Mouse (Mus musculus) gastrocnemius, postnatal 25 days (tissue): Measurements from ENCODE around the gene Ptger3. TPM values are rescaled to one million over a fixed set of nuclear protein-coding genes. Genes with fewer than 3 reads are reported as not detected.
A peak's percentile ranks its signal among the peaks of the same experiment; 100 is the strongest.

Experiments used
- DNase-seq: peaks from one replicate; pipeline ENCODE4 v3.0.0; 2022
- long read RNA-seq, 2 experiments: library from polyadenylated mRNA; stranded (forward); transcript quantifications; one replicate each; pipeline ENCODE4 v2.0.0; 2021
- total RNA-seq, 2 experiments: library from RNA; stranded (reverse); gene quantifications; 1 replicate in 1 of 2; 2 replicates in 1 of 2; pipeline ENCODE4 v1.2.3; 2021

The Ptger3 gene
- 1 to 10 TPM in 1 of 2 experiments, under 1 TPM in 1; 0.31 to 2.7 TPM for total RNA-seq
- long read RNA-seq, experiment 1, partial matches to known transcripts = 0 of 1 reads
- long read RNA-seq, experiment 1, other reads (novel, unspliced or antisense) = 0 of 1 reads
- long read RNA-seq, experiment 2, partial matches to known transcripts = 0 of 2 reads
- long read RNA-seq, experiment 2, other reads (novel, unspliced or antisense) = 0 of 2 reads

DNA sequence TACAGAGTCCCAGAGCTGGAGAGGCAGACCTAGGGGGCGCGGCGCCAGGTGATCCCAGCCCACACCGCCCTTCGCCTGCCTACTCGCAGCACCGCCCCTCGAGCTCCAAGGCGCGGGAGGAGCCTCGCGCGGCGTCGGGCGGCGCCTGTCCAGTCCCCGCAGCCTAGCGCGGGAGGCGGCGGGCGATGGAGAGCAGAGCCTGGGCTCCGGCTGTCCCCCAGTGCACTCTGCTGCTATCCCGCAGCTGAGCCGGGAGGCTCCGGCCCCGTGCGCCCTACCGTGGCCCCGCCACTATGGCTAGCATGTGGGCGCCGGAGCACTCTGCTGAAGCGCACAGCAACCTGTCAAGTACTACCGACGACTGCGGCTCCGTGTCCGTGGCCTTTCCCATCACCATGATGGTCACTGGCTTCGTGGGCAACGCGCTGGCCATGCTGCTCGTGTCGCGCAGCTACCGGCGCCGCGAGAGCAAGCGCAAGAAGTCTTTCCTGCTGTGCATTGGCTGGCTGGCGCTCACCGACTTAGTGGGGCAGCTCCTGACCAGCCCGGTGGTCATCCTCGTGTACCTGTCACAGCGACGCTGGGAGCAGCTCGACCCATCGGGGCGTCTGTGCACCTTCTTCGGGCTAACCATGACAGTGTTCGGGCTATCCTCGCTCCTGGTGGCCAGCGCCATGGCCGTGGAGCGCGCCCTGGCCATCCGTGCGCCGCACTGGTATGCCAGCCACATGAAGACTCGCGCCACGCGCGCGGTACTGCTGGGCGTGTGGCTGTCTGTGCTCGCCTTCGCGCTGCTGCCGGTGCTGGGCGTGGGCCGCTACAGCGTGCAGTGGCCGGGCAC, at the start of gene Ptger3:
Gene Ptger3 (plus strand): TSS at position 168 of the 841 bp plus-strand sequence.
- no peak for DNase-seq

DNA sequence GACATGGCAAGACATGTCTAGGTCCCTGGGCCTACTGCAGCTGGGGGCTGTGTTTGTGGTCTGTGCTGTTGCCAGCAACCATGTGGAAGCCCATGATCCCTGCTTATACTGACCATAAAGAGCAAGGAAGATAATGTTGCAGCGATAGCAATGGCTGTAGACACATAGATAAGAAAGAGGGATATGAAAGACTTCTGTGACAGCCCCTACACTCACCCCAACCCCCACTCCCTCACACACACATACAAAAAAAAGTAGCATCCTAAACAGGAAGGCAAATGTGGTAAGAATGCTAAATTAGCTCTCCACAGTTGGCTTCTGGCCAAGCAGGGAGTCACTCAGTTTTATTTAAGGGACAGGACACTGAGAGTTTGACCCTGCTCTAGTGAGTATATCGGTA, 48.7 kb upstream of the Ptger3 start:
- no peak for DNase-seq

DNA sequence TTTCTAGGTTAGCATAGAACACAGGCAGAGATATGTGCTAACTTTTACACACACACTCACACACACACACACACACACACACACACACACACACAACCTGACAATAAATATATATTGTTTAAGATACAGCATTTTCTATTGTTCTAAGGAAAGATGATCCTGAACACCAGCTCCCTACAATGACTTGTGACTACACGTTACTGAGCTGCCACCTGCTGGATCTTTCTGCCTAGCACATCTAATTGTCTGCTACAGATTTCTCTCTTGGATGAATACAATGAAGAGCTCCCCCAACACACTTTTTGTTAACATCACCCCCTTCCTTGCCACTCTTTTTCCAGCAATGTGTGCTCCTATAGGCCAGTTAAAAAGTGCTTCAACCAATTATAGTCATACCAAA, 46.3 kb upstream of the Ptger3 start:
- no peak for DNase-seq

DNA sequence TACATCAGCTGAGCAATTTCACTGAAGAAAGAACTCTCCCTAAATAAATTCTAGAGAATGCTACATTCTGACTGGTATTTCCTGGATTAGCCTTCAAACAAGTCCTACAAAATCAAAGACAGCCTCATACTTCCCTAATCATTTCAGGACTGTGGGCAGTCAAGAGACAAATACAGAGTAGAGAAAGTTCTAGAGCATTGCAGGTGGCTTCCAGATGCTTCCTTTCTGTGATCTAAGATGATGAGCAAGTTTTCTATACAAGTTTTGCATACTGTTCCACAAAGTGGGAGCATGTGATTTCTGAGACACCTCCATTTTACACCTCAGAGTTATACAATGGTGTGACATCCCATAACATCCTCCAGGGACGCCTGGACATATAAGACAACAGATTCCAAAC, 42.9 kb upstream of the Ptger3 start:
- DNase-seq = no peak

DNA sequence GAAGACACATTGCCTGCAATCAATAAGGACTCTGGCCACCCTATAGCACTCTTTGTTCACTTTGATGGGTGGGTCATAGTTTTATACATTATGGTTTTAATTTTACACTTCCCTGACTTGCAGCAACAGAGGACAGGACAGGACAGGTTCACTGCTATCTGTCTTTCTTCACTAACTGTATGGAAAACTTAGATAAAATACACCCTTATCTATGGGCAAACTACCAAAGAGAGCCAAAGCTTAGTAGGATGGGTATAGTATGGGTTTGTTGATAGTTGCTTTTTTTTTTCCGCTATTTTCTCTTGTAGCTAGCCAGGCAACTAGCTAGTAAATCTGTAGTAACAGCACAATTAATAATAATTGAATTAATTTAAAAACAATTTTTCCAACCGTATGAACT, 35.1 kb upstream of the Ptger3 start:
- DNase-seq = no peak

DNA sequence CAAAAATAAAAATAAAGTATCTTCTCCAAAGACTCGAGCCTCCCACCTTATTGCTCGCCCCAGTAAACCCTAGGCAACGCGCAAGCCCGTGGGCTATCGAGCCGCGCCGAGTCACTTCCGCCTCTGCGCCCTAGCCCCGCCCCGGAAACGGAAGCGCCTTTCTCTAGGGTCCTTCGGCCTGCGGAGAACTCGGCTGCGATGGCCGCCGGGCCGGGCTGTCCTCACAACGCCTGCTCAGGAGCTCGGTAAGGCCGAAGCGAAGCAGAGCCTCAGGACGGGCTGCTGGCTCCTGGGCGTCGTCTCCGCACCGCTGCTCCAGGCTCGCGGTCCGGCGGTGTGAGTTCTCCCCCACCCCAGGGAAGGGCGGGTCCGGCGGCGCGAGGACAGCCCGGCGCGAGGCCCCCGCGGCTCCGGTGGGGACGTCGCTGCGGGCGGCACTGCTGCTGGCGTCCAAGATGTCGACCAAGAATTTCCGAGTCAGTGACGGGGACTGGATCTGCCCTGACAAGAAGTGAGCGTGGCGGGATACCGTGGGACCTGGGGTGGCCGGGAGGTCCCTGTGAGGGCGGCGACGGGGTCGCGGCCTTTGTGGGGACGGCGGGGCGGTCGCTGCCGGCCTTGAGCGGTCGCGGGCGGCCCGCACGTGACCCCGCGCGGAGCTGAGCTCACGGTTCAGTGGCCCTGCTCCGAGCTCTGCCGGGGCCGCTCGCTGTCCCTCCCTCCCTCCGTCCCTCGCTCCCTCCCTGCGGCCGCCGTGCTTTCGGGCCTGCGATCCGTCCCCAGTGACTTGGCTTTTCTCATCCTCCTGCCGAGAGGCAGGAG, 32.5 kb upstream of the Ptger3 start, which contains the start of gene Zranb2:
Gene Zranb2 (plus strand): TSS at position 197 of the 822 bp plus-strand sequence.
- peak; percentile 90 for DNase-seq

DNA sequence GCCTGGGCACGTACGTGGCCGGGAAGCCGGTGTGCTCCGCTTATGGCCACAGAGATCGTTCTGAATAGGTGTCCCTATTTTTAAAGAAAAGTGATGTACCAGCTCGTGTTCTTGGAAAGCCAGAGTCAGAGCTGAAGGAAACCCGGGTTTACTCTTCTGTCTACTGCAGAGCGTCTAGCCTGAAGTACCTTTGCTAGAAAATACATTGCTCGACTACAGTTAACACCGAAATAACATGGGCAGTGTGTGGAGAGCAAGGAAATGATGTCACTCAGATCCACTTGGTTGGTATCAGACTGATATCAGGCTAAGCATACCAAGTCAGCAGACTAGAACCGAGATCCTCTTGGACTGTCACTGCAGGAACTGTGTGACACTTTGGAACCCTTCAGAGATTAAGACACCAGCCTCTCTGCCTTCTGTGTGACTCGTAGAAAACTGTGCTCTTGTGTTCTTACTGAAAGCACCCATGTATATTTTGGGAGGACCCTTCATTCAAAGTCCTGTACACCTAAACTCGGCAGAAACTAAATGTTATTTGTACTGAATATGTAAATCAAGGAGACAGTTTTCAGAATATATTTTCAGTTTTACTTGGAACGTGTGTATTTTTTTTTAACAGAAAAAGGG, 31.8 kb upstream of the Ptger3 start:
- no peak for DNase-seq

DNA sequence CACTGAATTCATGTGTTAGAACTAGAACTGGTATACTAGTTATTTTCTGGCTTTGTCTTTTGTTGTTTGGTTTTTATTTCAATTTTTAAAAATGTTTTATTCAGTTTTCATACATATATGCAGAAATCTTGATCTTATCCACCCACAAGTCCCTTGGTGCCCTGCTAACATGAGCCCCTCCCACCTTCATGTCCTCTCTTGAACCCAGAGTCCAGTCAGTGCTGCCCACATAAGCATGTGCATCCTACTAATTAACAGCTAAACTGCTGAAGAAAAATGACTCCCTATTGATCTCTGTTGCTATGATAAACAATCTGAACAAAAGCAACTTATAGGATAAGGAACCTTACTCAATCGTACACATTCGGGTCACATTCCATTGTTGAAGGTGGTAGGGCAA, 17.4 kb upstream of the Ptger3 start:
- DNase-seq = no peak

DNA sequence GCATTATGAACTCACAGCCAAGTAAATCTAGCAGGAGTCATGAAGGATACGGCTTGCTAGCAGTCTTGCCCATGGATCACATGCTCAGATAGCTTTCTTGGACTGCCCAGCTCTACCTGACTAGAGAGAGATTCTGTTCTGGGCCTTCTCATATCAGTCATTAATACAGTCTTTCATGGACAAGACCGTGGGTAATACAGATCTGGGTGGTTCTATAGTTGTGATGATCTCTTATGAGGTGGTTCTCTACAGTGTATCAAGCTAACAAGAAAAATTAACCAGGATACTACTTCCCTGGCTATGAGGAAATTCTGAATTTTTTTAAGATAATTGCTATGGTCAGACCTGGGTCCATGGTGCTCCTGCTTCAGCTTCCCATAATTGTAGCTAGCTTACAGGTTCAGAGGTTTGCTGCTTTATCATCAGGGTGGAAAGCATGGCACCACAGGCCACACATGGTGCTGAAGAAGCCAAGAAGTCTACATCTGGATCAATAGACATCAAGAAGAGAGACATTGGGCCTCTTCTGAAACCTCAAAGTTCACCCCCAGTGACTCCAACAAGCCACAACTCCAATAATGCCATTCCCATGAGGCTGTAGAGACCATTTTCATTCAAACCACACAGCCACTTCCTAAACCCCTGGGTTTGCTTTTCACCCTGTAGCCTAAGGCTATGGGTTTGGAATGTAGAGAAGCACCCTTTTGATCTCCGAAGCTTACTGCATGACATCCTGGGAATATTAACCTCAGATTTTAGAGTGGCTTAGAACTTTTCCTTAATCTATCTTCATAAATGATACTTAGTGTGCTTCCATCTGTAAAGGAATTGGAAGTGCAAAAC, 16.7 kb upstream of the Ptger3 start:
- DNase-seq = no peak

DNA sequence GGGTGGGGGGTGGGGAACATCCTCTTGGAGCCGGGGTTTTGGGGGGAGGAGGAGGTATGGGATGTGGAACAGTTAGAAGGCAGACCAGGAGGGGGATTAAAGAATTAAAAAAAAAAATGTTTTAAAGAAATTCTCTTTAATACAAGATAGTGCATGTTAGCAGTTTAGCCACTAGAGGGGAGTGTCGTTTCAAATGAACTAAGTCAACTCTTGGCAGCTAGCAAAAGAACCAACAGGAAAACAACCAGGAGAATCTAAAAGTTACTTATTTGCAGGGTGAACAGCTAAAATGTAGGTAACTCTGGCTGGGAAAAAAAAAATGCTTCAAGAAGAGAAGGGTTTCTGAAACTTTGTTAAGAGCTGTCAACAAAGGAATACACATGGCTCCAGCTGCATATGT, 1.5 kb upstream of the Ptger3 start:
- no peak for DNase-seq

DNA sequence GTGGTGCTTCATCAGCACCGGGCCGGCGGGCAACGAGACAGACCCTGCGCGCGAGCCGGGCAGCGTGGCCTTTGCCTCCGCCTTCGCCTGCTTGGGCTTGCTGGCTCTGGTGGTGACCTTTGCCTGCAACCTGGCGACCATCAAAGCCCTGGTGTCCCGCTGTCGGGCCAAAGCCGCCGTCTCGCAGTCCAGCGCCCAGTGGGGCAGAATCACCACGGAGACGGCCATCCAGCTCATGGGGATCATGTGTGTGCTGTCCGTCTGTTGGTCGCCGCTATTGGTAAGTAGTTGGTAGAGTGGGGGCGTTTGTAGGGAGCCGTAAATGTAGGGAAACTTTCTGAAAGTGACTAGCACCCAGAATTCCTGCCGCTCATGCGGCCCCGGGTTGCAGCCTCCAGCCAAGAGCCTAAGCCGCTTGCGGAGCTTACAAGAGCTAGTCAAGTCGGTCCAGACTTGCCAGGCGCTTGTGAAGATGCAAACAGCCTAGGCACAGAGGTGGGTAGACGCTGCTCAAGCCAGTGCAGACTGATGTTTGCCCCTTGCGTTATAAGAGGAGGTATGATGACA, 957 bp downstream of the Ptger3 start:
- DNase-seq = no peak

DNA sequence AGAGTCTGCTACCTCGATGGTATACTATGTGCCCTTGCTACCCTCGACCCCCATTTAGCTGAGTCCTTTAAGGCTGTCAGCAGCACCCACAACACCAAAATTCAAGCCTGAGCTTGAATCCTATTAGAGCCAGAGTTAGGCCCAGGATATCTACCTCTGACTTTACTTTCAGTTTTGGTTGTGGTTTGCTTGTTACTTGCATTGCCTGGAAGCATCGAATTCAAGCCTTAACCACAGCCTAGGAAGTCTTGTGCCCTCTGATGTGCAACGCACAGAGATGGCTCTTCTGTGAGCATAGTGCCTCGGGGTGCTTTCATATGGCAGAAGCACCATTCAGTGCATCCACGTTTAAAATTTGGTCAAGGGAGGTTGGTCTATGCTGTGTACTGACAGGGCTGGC, 5.3 kb downstream of the Ptger3 start:
- no peak for DNase-seq

DNA sequence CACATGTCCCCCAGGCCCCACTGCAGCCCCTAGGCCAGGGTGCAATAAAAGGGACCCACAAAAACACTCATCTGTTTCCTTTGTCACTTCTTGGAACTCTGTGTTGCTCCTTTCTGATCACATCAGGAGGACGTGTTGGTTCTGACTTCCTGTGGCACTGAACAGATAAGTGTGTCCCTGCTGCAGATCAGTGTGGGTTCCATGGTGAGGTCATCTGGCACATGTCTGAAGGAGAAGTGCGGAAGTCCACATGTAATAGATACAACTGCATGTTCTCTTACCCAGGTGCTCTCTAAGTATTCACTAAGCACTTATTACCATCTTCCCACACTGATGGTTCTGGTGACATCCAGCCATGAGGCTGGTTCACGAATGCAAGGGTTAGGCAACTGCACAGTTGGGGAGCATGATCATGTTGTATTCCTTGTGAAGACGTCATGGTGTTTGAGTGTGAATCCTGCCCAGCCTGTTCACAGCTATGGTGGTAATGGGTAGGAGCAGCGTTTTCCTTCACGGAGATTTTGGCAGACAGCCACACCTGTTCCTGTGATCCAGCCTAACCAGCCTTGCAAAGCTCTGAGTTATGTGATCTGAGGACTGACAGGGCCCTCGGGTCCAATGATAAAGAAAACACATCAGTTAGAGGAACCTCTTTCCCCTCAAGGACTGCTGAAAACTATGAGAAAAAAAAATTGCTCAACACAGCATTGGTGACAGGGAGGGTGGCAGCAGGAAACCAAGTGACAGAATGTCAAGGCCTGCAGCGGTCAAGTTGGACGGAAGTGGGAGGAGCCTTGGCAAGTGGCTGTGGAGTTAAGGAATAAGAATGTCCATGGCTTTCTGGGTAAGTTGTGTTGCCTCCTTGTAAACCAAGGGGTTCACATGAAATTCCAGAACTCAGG, 9.0 kb downstream of the Ptger3 start:
- DNase-seq = no peak

DNA sequence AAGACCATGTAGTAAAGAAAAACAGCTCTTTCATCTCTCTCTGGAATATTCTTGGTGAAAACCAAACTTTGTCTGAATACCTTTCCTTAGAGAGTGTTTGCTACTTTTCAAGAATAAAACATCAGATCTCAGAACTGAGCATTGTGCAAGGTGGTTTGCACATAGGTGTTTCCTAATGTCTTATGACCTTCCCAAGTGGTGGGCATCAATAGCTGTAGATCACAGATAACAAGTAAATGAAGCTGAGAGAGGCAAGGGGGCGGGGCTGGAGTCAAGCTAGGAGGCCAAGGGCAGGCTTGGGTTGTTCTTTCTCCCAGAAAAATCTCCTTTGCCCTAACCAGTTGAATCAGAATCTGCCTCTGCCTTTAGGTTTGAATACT, 9.6 kb downstream of the Ptger3 start:
- no peak for DNase-seq

DNA sequence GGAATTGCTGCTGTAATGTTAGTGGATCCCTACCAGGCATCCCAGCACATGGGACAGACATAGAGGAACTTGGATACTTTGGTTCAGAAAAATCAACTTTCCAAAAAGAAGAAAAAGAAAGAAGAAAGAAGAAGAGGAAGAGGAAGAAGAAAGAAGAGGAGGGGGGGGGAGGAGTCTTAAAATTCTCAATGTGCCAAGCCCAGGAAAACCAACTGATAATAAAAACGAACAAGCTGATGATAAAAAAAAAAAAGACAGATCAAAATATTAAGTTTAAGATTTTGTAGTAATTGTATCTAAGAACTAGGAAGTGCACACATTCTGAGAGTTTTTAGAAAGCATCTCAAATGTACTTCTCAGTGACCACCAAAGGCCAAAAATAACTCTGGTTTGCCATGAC, 10.2 kb downstream of the Ptger3 start:
- no peak for DNase-seq

DNA sequence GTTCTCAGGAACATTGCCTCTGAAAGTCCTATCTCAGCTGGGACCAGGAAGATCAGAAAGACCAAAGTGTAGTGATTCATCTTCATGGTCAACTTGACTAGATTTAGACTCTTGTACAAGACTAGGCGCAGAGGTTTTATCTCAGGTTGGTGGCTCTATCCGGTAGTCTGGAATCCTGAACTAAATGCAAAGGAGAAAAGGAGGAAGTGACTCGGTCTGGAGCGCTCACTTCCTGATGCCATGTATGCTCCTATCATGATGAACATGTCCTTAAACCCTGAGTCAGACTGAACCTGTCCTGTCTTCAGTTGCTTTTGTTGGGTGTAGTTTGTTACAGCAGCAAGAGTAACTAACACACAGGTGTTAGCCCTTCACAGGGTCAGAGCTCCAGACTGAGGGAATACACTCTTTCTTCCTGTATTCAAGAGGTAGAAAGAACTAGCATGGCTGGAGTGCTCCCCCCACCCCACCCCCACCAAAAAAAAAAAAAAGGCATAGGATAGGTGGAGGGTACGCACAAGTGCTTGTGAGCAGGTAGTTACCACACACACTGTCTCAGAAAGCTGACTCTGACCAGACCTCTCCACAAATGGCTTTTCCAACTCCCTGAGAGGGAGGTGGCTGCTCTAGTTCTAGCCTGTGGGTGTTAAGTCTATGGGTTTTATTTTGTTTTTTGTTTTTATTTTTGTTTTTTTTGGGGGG, 11.9 kb downstream of the Ptger3 start:
- no peak for DNase-seq

DNA sequence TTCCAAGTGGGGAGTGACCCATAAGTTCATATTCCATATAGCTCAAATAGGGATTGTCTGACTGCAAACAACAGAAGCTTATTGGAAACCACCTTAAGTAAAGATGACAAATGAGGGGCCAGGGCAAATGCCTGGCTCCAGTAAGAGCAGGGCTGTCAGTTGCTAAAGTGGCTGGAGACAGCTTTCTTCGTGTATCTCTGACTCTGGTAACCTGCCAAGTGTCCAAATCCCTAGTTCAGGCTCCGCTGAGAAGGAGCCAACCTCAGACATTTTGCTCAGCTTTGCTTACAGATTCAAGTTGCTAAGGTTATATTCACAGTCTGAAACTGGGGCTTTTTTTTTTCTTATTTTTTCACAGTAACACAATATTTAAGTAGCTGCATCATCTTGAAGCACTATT, 12.7 kb downstream of the Ptger3 start:
- no peak for DNase-seq

DNA sequence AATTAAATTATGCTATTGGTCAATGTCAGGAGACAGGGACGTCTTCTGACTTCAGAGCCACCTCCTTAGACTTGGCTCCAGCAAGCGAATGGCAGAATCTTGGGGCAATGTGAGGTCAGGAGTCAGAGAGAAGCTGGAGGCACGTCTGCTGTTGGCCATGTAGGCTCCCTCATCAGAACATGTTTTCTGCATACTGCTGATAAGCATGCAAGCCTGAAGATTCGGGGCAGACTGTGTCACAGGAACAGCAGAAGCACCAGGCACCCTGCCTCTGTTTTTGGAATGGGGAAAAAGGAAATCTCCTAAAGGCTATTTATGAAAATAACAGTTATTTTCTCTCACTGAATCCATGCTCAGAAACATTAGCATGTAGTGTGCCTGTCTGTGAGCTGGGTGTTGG, 13.6 kb downstream of the Ptger3 start:
- DNase-seq = no peak

DNA sequence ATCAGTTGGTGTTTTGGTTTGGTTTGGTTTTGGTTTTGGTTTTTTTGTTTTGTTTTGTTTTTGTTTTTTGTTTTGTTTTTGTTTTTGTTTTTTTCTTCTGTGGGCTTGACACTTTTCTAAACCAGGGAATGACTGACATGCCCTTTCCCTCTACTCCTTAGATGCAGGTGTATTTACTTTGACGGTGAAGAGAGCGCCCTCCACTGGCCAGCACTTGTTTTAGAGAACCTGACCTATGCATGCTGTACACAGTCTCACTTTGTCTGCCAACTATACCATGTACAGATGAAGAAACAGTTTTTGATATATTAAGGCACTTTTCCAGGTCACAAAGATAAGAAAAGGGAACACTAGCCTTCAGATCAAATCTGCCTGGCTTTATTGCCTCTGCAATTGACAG, 15.1 kb downstream of the Ptger3 start:
- DNase-seq = no peak
